Mouse (Mus musculus) heart, adult 2 months (tissue): ENCODE data around the gene Gphn. TPM values are rescaled to one million over a fixed set of nuclear protein-coding genes. Genes with fewer than 3 reads are reported as not detected.

Experiments used
- DNase-seq, 2 experiments: peaks; one replicate each; pipeline ENCODE4 v3.0.0; 2021
- H3K27ac ChIP-seq: fragments of 200-600 bp; 2 replicates; pipeline ENCODE4 v1.8.1; 2022
- H3K27me3 ChIP-seq: fragments of 200-500 bp; 2 replicates; pipeline ENCODE4 v1.6.1; 2012; ENCODE audit warnings: mild to moderate bottlenecking, low read length, inconsistent platforms, mixed read lengths; ENCODE audit not compliant: control insufficient read depth, insufficient read depth
- H3K36me3 ChIP-seq: fragments of 200-500 bp; 2 replicates; pipeline ENCODE4 v1.6.1; 2012; ENCODE audit warnings: low read length, inconsistent platforms; ENCODE audit not compliant: control insufficient read depth, insufficient read depth
- H3K4me1 ChIP-seq: fragments of 200-500 bp; 2 replicates; pipeline ENCODE4 v1.6.1; 2011; ENCODE audit warnings: low read length; ENCODE audit not compliant: control insufficient read depth, insufficient read depth
- H3K4me3 ChIP-seq: fragments of 200-600 bp; 2 replicates; pipeline ENCODE4 v1.8.1; 2022
- H3K79me2 ChIP-seq: fragments of 200-500 bp; replicated peaks from 2 replicates; pipeline ENCODE4 v1.6.1; 2012; ENCODE audit warnings: mild to moderate bottlenecking, inconsistent platforms, low read length, moderate library complexity, mixed read lengths; ENCODE audit not compliant: control insufficient read depth, insufficient read depth
- H3K9ac ChIP-seq: fragments of 200-500 bp; 2 replicates; pipeline ENCODE4 v1.6.1; 2012; ENCODE audit warnings: low read depth, mild to moderate bottlenecking, control low read depth, inconsistent platforms, low read length, mixed read lengths
- CTCF ChIP-seq: fragments of 200-600 bp; IDR thresholded peaks from 2 replicates; pipeline ENCODE4 v1.8.1; 2022; ENCODE audit warnings: antibody characterized with exemption, mild to moderate bottlenecking, moderate library complexity
- EP300 ChIP-seq: fragments of 200-500 bp; IDR thresholded peaks from 2 replicates; pipeline ENCODE4 v1.6.1; 2011; ENCODE audit warnings: low read depth, low read length, control low read depth; ENCODE audit not compliant: insufficient read depth
- POLR2A ChIP-seq: fragments of 200-500 bp; IDR thresholded peaks from 2 replicates; pipeline ENCODE4 v1.6.1; 2011; ENCODE audit warnings: mild to moderate bottlenecking, low read depth, low read length, control low read depth; ENCODE audit not compliant: insufficient read depth
- WGBS: fragments of 180-500 bp; shearing (Covaris S2); methylation state at CpG from one replicate; pipeline ENCODE4 v1.1.7; 2018; 5-methylcytosine and 5-hydroxymethylcytosine counted together
- intact Hi-C: fragments of 180-260 bp; cut with DNase I; formaldehyde crosslinking; loops from one replicate; pipeline ENCODE4 v1.15.1; 2025
- polyA plus RNA-seq: library from polyadenylated mRNA; depleted of rRNA; stranded (reverse); fragments of >200 nt; gene quantifications from 2 replicates; pipeline ENCODE4 v1.2.3, GENCODE M21; 2012
- total RNA-seq, 2 experiments: library from RNA; stranded (reverse); gene quantifications; 2 replicates each; pipeline ENCODE4 v1.2.3; 2021

Gene Gphn
- total and polyA plus RNA-seq, 3 experiments: 12.2 to 23.5 (median 21.4) TPM

GRCm38 (mm10) chr12:78290384-78290783 lies 64.2 kb downstream of the Gphn start:
- Histone ChIP-seq H3K79me2 (no peaks in the 10 kb centered on the region), H3K36me3 (no peaks in the 10 kb centered on the region), H3K4me1 (no peaks in the 10 kb centered on the region), H3K9ac (no peak overlapping the region), H3K27ac (no peak overlapping the region), H3K27me3 (no peaks in the 10 kb centered on the region), H3K4me3 (no peak overlapping the region)
- 85% methylated on average over 1 of the region's 1 CpGs for WGBS
- intact Hi-C loops: no loop called here
- DNase-seq: no peak
- TF ChIP-seq POLR2A (no peak), EP300 (no peak), CTCF (no peak)

GRCm38 (mm10) chr12:78298824-78299398 lies 72.7 kb downstream of the Gphn start:
- DNase-seq: no peak
- no peaks in the 10 kb centered on the region for H3K79me2 ChIP-seq
- H3K9ac ChIP-seq: no peak overlapping the region
- intact Hi-C loops: no loop called here
- H3K4me1 ChIP-seq: no peaks in the 10 kb centered on the region
- WGBS: 78% methylated on average over 1 of the region's 1 CpGs
- H3K36me3 ChIP-seq: no peaks in the 10 kb centered on the region
- no peak for TF ChIP-seq POLR2A
- TF ChIP-seq CTCF: no peak
- no peak for TF ChIP-seq EP300
- H3K27ac ChIP-seq: no peak overlapping the region
- no peaks in the 10 kb centered on the region for H3K27me3 ChIP-seq
- no peak overlapping the region for H3K4me3 ChIP-seq

GRCm38 (mm10) chr12:78315106-78315505 lies 88.9 kb downstream of the Gphn start:
- Histone ChIP-seq H3K27me3 (no peaks in the 10 kb centered on the region), H3K27ac (no peak overlapping the region), H3K4me1 (no peaks in the 10 kb centered on the region), H3K9ac (no peak overlapping the region), H3K36me3 (no peaks in the 10 kb centered on the region), H3K79me2 (no peaks in the 10 kb centered on the region), H3K4me3 (no peak overlapping the region)
- no peak for TF ChIP-seq EP300
- TF ChIP-seq CTCF: no peak
- TF ChIP-seq POLR2A: no peak
- intact Hi-C loops: no loop called here
- DNase-seq: no peak

GRCm38 (mm10) chr12:78327946-78328345 lies 101.8 kb downstream of the Gphn start:
- Histone ChIP-seq H3K79me2 (no peaks in the 10 kb centered on the region; the same call in 1 of the 2 replicates), H3K27me3 (no peaks in the 10 kb centered on the region), H3K36me3 (no peaks in the 10 kb centered on the region), H3K4me3 (no peak overlapping the region), H3K4me1 (no peaks in the 10 kb centered on the region), H3K27ac (no peak overlapping the region), H3K9ac (no peak overlapping the region)
- WGBS: 83% methylated on average over 4 of the region's 4 CpGs
- DNase-seq: no peak
- TF ChIP-seq POLR2A (no peak), CTCF (no peak), EP300 (no peak)
- intact Hi-C loops: loop anchor here (5.0 to 10.0 kb wide), 2 partner anchors 87 to 121 kb away; no protein-coding TSS in a partner anchor

GRCm38 (mm10) chr12:78332107-78332506 lies 105.9 kb downstream of the Gphn start:
- Histone ChIP-seq H3K9ac (no peak overlapping the region), H3K4me3 (no peak overlapping the region), H3K27me3 (no peaks in the 10 kb centered on the region), H3K4me1 (no peaks in the 10 kb centered on the region), H3K79me2 (no peaks in the 10 kb centered on the region), H3K36me3 (no peaks in the 10 kb centered on the region), H3K27ac (no peak overlapping the region)
- 53% methylated on average over 3 of the region's 3 CpGs for WGBS
- no peak for TF ChIP-seq POLR2A
- peak; percentile 80 for TF ChIP-seq CTCF
- DNase-seq: peak; percentile 30 to 57
- intact Hi-C loops: loop anchor here (5.0 to 10.0 kb wide), 2 partner anchors 105 to 483 kb away; partner anchors contain the start of gene Gphn

GRCm38 (mm10) chr12:78356472-78356871 lies 130.3 kb downstream of the Gphn start:
- Histone ChIP-seq H3K4me1 (no peaks in the 10 kb centered on the region), H3K36me3 (no peaks in the 10 kb centered on the region), H3K27me3 (no peaks in the 10 kb centered on the region), H3K27ac (no peak overlapping the region), H3K79me2 (no peaks in the 10 kb centered on the region), H3K9ac (no peak overlapping the region), H3K4me3 (no peak overlapping the region)
- DNase-seq: no peak
- TF ChIP-seq EP300 (no peak), CTCF (no peak), POLR2A (no peak)
- intact Hi-C loops: no loop called here
- WGBS: 34% methylated on average over 2 of the region's 2 CpGs
